Mouse (Mus musculus) hindbrain, embryonic 11.5 days (tissue): Measurements from ENCODE around the gene Mrpl45. TPM values are rescaled to one million over a fixed set of nuclear protein-coding genes. Genes with fewer than 3 reads are reported as not detected.
A peak's percentile ranks its signal among the peaks of the same experiment; 100 is the strongest.
"Not testable (repeated sequence)": the region's sequence is repeated elsewhere in the genome, so short reads cannot be mapped to it uniquely, and the experiment has no call there.

Source experiments
- ATAC-seq: fragments of 200-750 bp; cut with Nextera tagmentation; 2 replicates; pipeline ENCODE4 v1.8.0; 2017; ENCODE audit warnings: mild to moderate bottlenecking, moderate TSS enrichment, moderate library complexity; ENCODE audit not compliant: low FRiP score
- DNase-seq: peaks from one replicate; pipeline ENCODE4 v3.0.0-alpha.2; 2015; ENCODE audit warnings: low spot score
- H3K27ac ChIP-seq: fragments of 300-500 bp; sonication (generic); 2 replicates; pipeline ENCODE4 v1.5.1; 2014; ENCODE audit warnings: mild to moderate bottlenecking, low read depth, low read length
- H3K27me3 ChIP-seq: fragments of 300-500 bp; sonication (generic); 2 replicates; pipeline ENCODE4 v1.6.1; 2014; ENCODE audit warnings: mild to moderate bottlenecking, low read length, moderate library complexity, mixed read lengths; ENCODE audit not compliant: control insufficient read depth, insufficient read depth
- H3K36me3 ChIP-seq: fragments of 300-500 bp; sonication (generic); 2 replicates; pipeline ENCODE4 v1.6.1; 2014; ENCODE audit warnings: mild to moderate bottlenecking, low read length, moderate library complexity, mixed read lengths; ENCODE audit not compliant: control insufficient read depth, insufficient read depth
- H3K4me1 ChIP-seq: fragments of 300-500 bp; sonication (generic); replicated peaks from 2 replicates; pipeline ENCODE4 v1.6.1; 2014; ENCODE audit warnings: low read length, mixed read lengths; ENCODE audit not compliant: control insufficient read depth, insufficient read depth
- H3K4me2 ChIP-seq: fragments of 300-500 bp; sonication (generic); replicated peaks from 2 replicates; pipeline ENCODE4 v1.6.1; 2014; ENCODE audit warnings: mild to moderate bottlenecking, low read depth, low read length
- H3K4me3 ChIP-seq: fragments of 300-500 bp; sonication (generic); 2 replicates; pipeline ENCODE4 v1.5.1; 2014; ENCODE audit warnings: low read depth, low read length
- H3K9ac ChIP-seq: fragments of 300-500 bp; sonication (generic); 2 replicates; pipeline ENCODE4 v1.6.1; 2014; ENCODE audit warnings: low read depth, low read length
- H3K9me3 ChIP-seq: fragments of 300-500 bp; sonication (generic); 2 replicates; pipeline ENCODE4 v1.6.1; 2016; ENCODE audit warnings: low read length; ENCODE audit not compliant: control insufficient read depth
- WGBS: fragments of 180-500 bp; shearing (Covaris S2); extraction: QIAGEN DNeasy Blood & Tissue Kit; methylation state at CpG from one replicate; pipeline ENCODE4 v1.1.7; 2014; 5-methylcytosine and 5-hydroxymethylcytosine counted together
- polyA plus RNA-seq: library from polyadenylated mRNA; unstranded; fragments of >200 nt; fragmentation: Nextera tagmentation; extraction: Ambion mirVana; gene quantifications from 2 replicates; pipeline ENCODE4 v1.2.1, GENCODE M21; 2014

The Mrpl45 gene
- polyA plus RNA-seq, 1 experiment from 2014 or later = 51.4 TPM

DNA sequence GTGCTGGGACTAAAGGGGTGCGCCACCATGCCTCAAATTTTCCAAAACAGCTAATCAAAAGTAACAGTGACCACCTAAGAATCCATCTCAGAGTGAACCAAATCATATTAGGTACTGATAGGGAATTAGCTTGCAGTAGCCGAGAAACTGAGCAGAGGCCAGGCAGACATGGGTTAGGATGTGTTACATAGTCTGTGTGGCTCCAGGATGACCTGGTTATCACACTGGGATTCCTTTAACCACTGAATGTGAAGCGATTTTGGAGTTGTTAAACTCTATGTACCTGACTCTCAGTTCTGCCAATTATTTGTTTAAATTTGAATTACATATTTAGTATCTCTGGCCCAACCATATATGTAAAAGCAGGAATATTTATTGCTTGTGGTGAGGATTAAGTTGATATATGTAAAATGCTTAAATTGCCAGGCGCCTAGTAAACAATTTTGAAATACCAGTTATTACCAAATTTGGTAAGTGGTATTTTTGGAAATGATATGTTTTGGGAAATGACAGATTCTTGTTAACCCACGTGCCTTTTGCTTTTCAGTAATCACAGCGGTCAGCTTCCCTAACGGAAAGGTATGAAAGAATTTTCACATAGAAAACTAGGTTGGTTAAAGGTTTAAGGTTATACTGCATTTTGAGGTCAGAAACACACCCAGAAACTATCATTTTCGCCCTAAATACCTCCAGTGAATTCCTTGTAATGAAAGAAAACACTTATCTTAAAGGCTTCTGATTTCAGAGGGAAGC, 589 bp upstream of the Mrpl45 start:
- H3K36me3 ChIP-seq = no peaks in the 10 kb centered on the region
- no peak for DNase-seq
- H3K4me1 ChIP-seq = peaks cover 3% of the 10 kb centered on the region; the same call in 1 of the 2 replicates
- H3K4me2 ChIP-seq = no peak overlapping the region
- WGBS = 51% methylated on average over 8 of the region's 8 CpGs
- no peak overlapping the region for H3K27ac ChIP-seq
- H3K27me3 ChIP-seq = no peaks in the 10 kb centered on the region
- peak overlapping the region; percentile 49; the same call in 1 of the 2 replicates for H3K4me3 ChIP-seq
- H3K9me3 ChIP-seq = no peaks in the 10 kb centered on the region
- no peak for ATAC-seq
- no peak overlapping the region for H3K9ac ChIP-seq

DNA sequence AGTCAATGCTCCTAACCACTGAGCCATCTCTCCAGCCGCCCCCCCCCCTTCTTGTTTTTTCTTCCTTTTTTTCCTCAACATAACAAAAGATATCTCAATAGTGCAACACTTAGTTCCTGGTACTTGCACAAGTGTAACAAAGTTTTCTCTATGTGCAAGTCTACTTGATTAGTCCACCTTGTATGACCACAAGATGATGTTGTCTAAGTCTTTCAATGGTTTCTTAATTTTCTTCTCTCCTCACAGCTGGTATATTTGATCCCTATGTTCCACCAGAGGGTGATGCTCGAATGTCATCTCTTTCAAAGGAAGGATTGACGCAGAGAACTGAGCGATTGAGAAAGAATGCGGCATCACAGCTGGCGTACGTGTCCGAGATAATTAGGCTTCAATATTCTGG, 5.7 kb downstream of the Mrpl45 start:
- DNase-seq = no peak
- Histone ChIP-seq H3K36me3 (peaks cover 5% of the 10 kb centered on the region; the same call in 1 of the 2 replicates), H3K9ac (no peak overlapping the region), H3K27me3 (no peaks in the 10 kb centered on the region), H3K4me1 (no peaks in the 10 kb centered on the region), H3K9me3 (no peaks in the 10 kb centered on the region), H3K4me2 (no peak overlapping the region), H3K4me3 (no peak overlapping the region), H3K27ac (no peak overlapping the region)
- WGBS = 96% methylated on average over 8 of the region's 8 CpGs
- no peak for ATAC-seq

DNA sequence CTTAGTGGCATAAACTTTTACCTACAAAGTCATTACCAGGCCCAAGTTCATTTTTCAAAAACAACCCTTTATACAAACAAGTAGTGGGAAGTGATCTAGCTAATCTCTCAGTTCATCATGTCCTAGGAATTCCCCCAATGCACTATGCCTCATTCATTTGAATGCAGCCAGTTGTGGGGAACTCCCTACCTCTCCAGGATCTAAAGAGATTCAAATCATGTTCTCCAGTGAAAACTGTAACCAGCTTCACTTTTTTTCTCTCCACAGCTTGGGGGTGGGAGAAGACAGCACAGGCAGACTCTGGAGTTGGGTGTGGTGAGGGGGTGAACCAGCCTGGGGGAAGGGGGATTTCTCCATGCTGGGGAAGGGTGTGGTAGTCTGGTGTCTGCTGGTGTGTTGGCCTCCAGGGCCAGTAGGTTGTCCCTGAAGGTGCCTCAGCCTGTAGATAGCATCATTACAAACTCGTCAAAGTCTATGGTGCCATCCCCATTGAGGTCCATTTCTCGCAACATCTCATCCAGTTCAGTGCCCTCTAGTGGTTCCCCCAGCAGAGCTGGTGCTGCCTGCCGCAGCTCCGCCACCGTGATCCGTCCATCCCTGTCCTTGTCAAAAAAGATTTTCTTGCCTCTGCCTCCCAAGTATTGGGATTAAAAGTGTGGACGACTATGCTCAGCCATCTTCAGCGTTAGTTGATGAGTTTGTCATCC, 6.5 kb downstream of the Mrpl45 start:
- not testable (repeated sequence) for H3K9me3 ChIP-seq, H3K4me3 ChIP-seq, H3K27ac ChIP-seq, H3K27me3 ChIP-seq, DNase-seq, H3K9ac ChIP-seq, H3K36me3 ChIP-seq, H3K4me1 ChIP-seq, H3K4me2 ChIP-seq, ATAC-seq
- 92% methylated on average over 8 of the region's 8 CpGs for WGBS

GRCm38 (mm10) chr11:97325224-97325623, 9.7 kb downstream of the Mrpl45 start:
- ATAC-seq (no peak), DNase-seq (no peak)
- H3K27ac ChIP-seq = no peak overlapping the region
- H3K4me3 ChIP-seq = no peak overlapping the region
- H3K9ac ChIP-seq = no peak overlapping the region
- H3K27me3 ChIP-seq = no peaks in the 10 kb centered on the region
- 75% methylated on average over 1 of the region's 1 CpGs for WGBS
- H3K4me1 ChIP-seq = no peaks in the 10 kb centered on the region
- H3K4me2 ChIP-seq = no peak overlapping the region
- no peaks in the 10 kb centered on the region for H3K9me3 ChIP-seq
- peaks cover 5% of the 10 kb centered on the region; the same call in 1 of the 2 replicates for H3K36me3 ChIP-seq

- no peak overlapping the region for H3K4me2 ChIP-seq
- peaks cover 5% of the 10 kb centered on the region; the same call in 1 of the 2 replicates for H3K36me3 ChIP-seq
- H3K27me3 ChIP-seq = no peaks in the 10 kb centered on the region
- H3K4me3 ChIP-seq = no peak overlapping the region
- no peak overlapping the region for H3K27ac ChIP-seq
- 29% methylated on average over 9 of the region's 9 CpGs for WGBS
- peak; percentile 85 for DNase-seq
- H3K9me3 ChIP-seq = no peaks in the 10 kb centered on the region
- no peaks in the 10 kb centered on the region for H3K4me1 ChIP-seq
- no peak overlapping the region for H3K9ac ChIP-seq
- ATAC-seq = no peak
These were observed 12.6 kb downstream of the Mrpl45 start for GRCm38 (mm10) chr11:97328148-97328547.

DNA sequence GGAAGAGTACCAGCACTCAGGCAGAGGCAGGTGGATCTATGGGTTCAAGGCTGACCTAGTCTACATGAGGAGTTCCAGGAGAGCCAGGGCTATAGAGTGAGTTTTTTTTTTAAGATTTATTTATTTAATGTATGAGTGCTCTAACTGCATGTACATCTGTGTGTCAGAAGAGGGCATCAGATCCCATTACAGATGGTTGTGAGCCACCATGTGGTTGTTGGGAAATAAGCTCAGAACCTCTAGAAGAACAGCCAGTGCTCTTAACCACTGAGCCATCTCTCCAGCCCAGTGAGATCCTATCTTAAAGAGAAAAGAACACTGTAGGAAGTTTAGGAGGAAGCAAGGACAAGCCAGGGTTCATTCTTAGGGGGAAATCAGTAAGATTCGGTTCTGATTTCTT, 14.8 kb downstream of the Mrpl45 start:
- DNase-seq = no peak
- Histone ChIP-seq H3K9me3 (no peaks in the 10 kb centered on the region), H3K9ac (no peak overlapping the region), H3K27ac (no peak overlapping the region), H3K27me3 (no peaks in the 10 kb centered on the region), H3K4me3 (no peak overlapping the region), H3K36me3 (no peaks in the 10 kb centered on the region), H3K4me2 (no peak overlapping the region), H3K4me1 (no peaks in the 10 kb centered on the region)
- WGBS = 95% methylated on average over 1 of the region's 1 CpGs
- ATAC-seq = no peak

DNA sequence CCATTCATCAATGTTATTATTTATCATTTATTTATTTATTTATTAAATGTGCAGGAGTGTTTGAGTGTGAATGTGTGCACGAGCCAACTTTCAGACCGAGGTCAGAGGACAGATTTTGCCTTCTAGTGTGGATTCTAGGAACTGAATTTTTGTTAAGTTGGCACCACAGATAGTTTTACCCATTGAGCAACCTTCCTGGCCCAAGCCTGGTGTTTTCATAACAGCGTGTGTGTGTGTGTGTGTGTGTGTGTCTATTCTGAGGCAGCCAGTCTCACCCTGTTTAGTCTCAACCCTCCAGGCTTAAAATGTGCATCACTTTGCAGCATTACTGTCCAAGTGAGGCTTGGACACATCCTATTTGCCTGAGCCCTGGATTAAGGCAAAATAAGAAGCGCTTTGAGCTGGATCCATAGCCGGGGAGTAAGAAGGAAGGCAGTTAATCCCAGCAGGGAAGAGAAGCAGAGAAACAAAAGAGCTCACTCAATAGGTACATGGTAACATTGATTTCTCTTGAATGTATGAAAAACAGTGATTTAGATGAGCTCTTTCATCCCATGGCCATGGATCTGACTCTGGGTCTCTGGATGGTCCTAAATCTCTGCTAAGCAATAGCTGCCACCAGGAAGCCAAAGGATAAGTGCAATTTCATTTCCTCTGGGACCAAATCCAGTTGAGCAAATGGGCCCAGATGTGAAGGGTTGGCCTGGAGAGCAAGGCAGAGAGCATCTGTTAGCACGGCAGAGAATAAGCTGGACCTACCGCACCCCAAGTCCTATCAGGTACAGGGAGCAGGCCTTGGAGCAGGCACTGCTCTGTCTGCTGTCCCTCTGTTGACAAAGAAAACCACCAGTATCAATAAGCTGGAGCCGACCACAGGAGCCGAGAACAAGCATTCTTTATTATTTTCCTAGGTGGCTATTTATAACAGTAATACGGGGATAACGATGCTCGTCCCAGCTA, 16.0 kb downstream of the Mrpl45 start:
- WGBS = 89% methylated on average over 12 of the region's 12 CpGs
- no peak overlapping the region for H3K9ac ChIP-seq
- H3K27me3 ChIP-seq = no peaks in the 10 kb centered on the region
- no peak overlapping the region for H3K4me3 ChIP-seq
- no peaks in the 10 kb centered on the region for H3K9me3 ChIP-seq
- no peaks in the 10 kb centered on the region for H3K4me1 ChIP-seq
- no peaks in the 10 kb centered on the region for H3K36me3 ChIP-seq
- H3K4me2 ChIP-seq = no peak overlapping the region
- ATAC-seq (no peak), DNase-seq (no peak)
- no peak overlapping the region for H3K27ac ChIP-seq

- Histone ChIP-seq H3K4me1 (no peaks in the 10 kb centered on the region), H3K9me3 (no peaks in the 10 kb centered on the region), H3K27me3 (no peaks in the 10 kb centered on the region), H3K27ac (no peak overlapping the region), H3K4me3 (no peak overlapping the region), H3K9ac (no peak overlapping the region), H3K4me2 (no peak overlapping the region), H3K36me3 (no peaks in the 10 kb centered on the region)
- DNase-seq (no peak), ATAC-seq (no peak)
- WGBS = 44% methylated on average over 9 of the region's 9 CpGs
These were observed 17.5 kb downstream of the Mrpl45 start for GRCm38 (mm10) chr11:97333044-97333443.
